Mouse (Mus musculus) gastrocnemius, adult 18-20 months (tissue): ENCODE results near the gene Olfr1434. TPM values are rescaled to one million over a fixed set of nuclear protein-coding genes. Genes with fewer than 3 reads are reported as not detected.
"Not testable (repeated sequence)": the region's sequence is repeated elsewhere in the genome, so short reads cannot be mapped to it uniquely, and the experiment has no call there.

Source experiments
- DNase-seq: peaks from one replicate; pipeline ENCODE4 v3.0.0; 2021; ENCODE audit warnings: low spot score
- long read RNA-seq, 2 experiments: library from polyadenylated mRNA; stranded (forward); transcript quantifications; one replicate each; pipeline ENCODE4 v2.0.0; 2021
- total RNA-seq, 2 experiments: library from RNA; stranded (reverse); gene quantifications; 2 replicates each; pipeline ENCODE4 v1.2.3; 2021

Olfr1434 gene
- not detected for total RNA-seq
- long read RNA-seq, experiment 1: 0 reads
- long read RNA-seq, experiment 2: 0 reads

- DNase-seq: no peak
These were observed at the start of gene Olfr1434 for GRCm38 (mm10) chr19:12279554-12279953. TSS of gene Olfr1434 (plus strand) at chr19:12279854.

GRCm38 (mm10) chr19:12232496-12232895 is 47.2 kb upstream of the Olfr1434 start, which contains the start of gene Olfr1432:
TSS of gene Olfr1432 (minus strand) at chr19:12232596.
- DNase-seq: not testable (repeated sequence)

GRCm38 (mm10) chr19:12241559-12241958 is 38.1 kb upstream of the Olfr1434 start, which contains the start of gene Olfr262:
TSS of gene Olfr262 (minus strand) at chr19:12241659.
- DNase-seq: no peak

GRCm38 (mm10) chr19:12260732-12261131 is 18.9 kb upstream of the Olfr1434 start, which contains the start of gene Olfr235:
TSS of gene Olfr235 (plus strand) at chr19:12261032.
- DNase-seq: no peak

GRCm38 (mm10) chr19:12292979-12293378 is 13.3 kb downstream of the Olfr1434 start:
- DNase-seq: no peak

GRCm38 (mm10) chr19:12299030-12299429 is 19.4 kb downstream of the Olfr1434 start, which contains the start of gene Olfr1436:
TSS of gene Olfr1436 (minus strand) at chr19:12299130.
- not testable (repeated sequence) for DNase-seq

- DNase-seq: no peak
These were observed 45.3 kb downstream of the Olfr1434 start, which contains the start of gene Olfr1437 for GRCm38 (mm10) chr19:12325001-12325400. TSS of gene Olfr1437 (minus strand) at chr19:12325101.

Other genes with a start within 250 kb of the Olfr1434 start
- gene Olfr1423, start 238.5 kb upstream of the Olfr1434 start, total RNA-seq: not detected
- gene Olfr1424, start 217.2 kb upstream of the Olfr1434 start, total RNA-seq: not detected
- gene Olfr1425, start 202.1 kb upstream of the Olfr1434 start, total RNA-seq: not detected
- not detected for gene Olfr1426, start 187.8 kb upstream of the Olfr1434 start, total RNA-seq
- gene Olfr1427, start 176.5 kb upstream of the Olfr1434 start, total RNA-seq: not detected
- not detected for gene Olfr1428, start 164.0 kb upstream of the Olfr1434 start, total RNA-seq
- gene Olfr76, start 156.7 kb upstream of the Olfr1434 start, total RNA-seq: not detected
- gene Olfr1555-ps1, start 109.7 kb upstream of the Olfr1434 start, total RNA-seq: not detected
- gene Olfr1431, start 79.2 kb upstream of the Olfr1434 start, total RNA-seq: not detected
- gene Olfr1432, start 47.3 kb upstream of the Olfr1434 start, total RNA-seq: not detected
- not detected for gene Olfr262, start 38.2 kb upstream of the Olfr1434 start, total RNA-seq
- gene Olfr235, start 18.8 kb upstream of the Olfr1434 start, total RNA-seq: not detected
- gene Olfr1436, start 19.3 kb downstream of the Olfr1434 start, total RNA-seq: not detected
- not detected for gene Olfr1437, start 45.2 kb downstream of the Olfr1434 start, total RNA-seq
- not detected for gene Olfr1438-ps1, start 56.1 kb downstream of the Olfr1434 start, total RNA-seq
- not detected for gene Olfr1440, start 107.4 kb downstream of the Olfr1434 start, total RNA-seq
- not detected for gene Olfr1441, start 137.6 kb downstream of the Olfr1434 start, total RNA-seq
- gene Pfpl, start 148.1 kb downstream of the Olfr1434 start, total RNA-seq: not detected
- gene Mpeg1, start 180.9 kb downstream of the Olfr1434 start, total RNA-seq: 1 to 10 TPM in 1 of 2 experiments, under 1 TPM in 1; 0.80 to 1.6 TPM
- gene Dtx4, start 221.6 kb downstream of the Olfr1434 start, total RNA-seq: 1 to 10 TPM; 2.9 to 3.7 TPM